In genomic region chr11:76763053-76763740, GRCm38 (mm10) we compare ENCODE assay signal across 7 mouse cellular contexts. TPM values are rescaled to one million over a fixed set of nuclear protein-coding genes. Genes with fewer than 3 reads are reported as not detected.
DNase-seq lines count a peak whose midpoint lies in the region; ATAC-seq lines count a peak whose summit lies in the region.

Gosr1 (minus strand) TSS chr11:76763579.

- WGBS in intestine, embryonic 16.5 days, result under 1% methylated on average over 28 of the region's 28 CpGs
- WGBS in midbrain, embryonic 11.5 days, result under 1% methylated on average over 28 of the region's 28 CpGs

- peak within 1 kb of the TSS; percentile 77 for H3K4me2 ChIP-seq in intestine, embryonic 16.5 days (ENCODE audit: low read depth, low read length)
- peak within 1 kb of the TSS; percentile 68 for H3K4me2 ChIP-seq in midbrain, embryonic 11.5 days

- no peaks in the 10 kb centered on the region for H3K9me3 ChIP-seq in intestine, embryonic 16.5 days (ENCODE audit: control insufficient read depth, low read length)
- H3K9me3 ChIP-seq in midbrain, embryonic 11.5 days (ENCODE audit: control insufficient read depth, low read length), result no peaks in the 10 kb centered on the region

- H3K4me1 ChIP-seq in intestine, embryonic 16.5 days (ENCODE audit: control insufficient read depth, insufficient read depth, low read length), result no peaks in the 10 kb centered on the region; the same call in 1 of the 2 replicates
- H3K4me1 ChIP-seq in midbrain, embryonic 11.5 days (ENCODE audit: control insufficient read depth, insufficient read depth, low read length), result peaks cover 2% of the 10 kb centered on the region; the same call in 1 of the 2 replicates

- ATAC-seq in intestine, embryonic 16.5 days, result peak; percentile 98
- peak; percentile 94 for ATAC-seq in midbrain, embryonic 11.5 days (ENCODE audit: low FRiP score)

- H3K9ac ChIP-seq in intestine, embryonic 16.5 days (ENCODE audit: low read depth, low read length), result peak within 1 kb of the TSS; percentile 99
- peak within 1 kb of the TSS; percentile 91 for H3K9ac ChIP-seq in midbrain, embryonic 11.5 days (ENCODE audit: low read length)

- intact Hi-C loops in left cerebral cortex, postnatal 36 days (cut with DNase I), result loop anchor here (1.0 kb wide), 2 partner anchors 86 to 108 kb away; no protein-coding TSS in a partner anchor

- 0 out of 2 replicates have a peak, but pooled peaks cover 4% of the 10 kb centered on the region for H3K27me3 ChIP-seq in intestine, embryonic 16.5 days (replicated peaks; ENCODE audit: control insufficient read depth, insufficient read depth, low read length)
- H3K27me3 ChIP-seq in midbrain, embryonic 11.5 days (ENCODE audit: control insufficient read depth, insufficient read depth, low read length), result no peaks in the 10 kb centered on the region

- peak within 1 kb of the TSS; percentile 93 for H3K4me3 ChIP-seq in intestine, embryonic 16.5 days (ENCODE audit: low read length)
- H3K4me3 ChIP-seq in midbrain, embryonic 11.5 days (ENCODE audit: low read depth, low read length), result peak within 1 kb of the TSS; percentile 73

- H3K27ac ChIP-seq in intestine, embryonic 16.5 days (ENCODE audit: low read length), result peak within 1 kb of the TSS; percentile 85
- H3K27ac ChIP-seq in midbrain, embryonic 11.5 days (ENCODE audit: low read depth, low read length), result 0 out of 2 replicates have a peak within 1 kb of the TSS, but pooled peaks have one; percentile 4

- peak; percentile 90 for DNase-seq in adrenal gland, adult 8-10 months
- DNase-seq in embryo, embryonic 9.5 days (ENCODE audit: extremely low spot score), result peak; percentile 92
- DNase-seq in gastrocnemius, postnatal 4 days (ENCODE audit: low spot score in 2 of 2), result peak; percentile 67 to 88
- DNase-seq in left cerebral cortex, postnatal 36 days (ENCODE audit: low spot score in 2 of 2), result peak; percentile 89 to 92
- DNase-seq in midbrain, embryonic 11.5 days (ENCODE audit: low spot score, missing footprints), result peak; percentile 99
- peak; percentile 95 for DNase-seq in skeletal muscle tissue, adult 2 months (ENCODE audit: low read depth, low spot score)

- peaks cover 7% of the 10 kb centered on the region for H3K36me3 ChIP-seq in intestine, embryonic 16.5 days (ENCODE audit: control insufficient read depth, insufficient read depth, low read length)
- peaks cover 11% of the 10 kb centered on the region for H3K36me3 ChIP-seq in midbrain, embryonic 11.5 days (ENCODE audit: control insufficient read depth, insufficient read depth, low read length)

RNA-seq across cellular contexts. Expression of gene Gosr1, which starts in this region (rescaled TPM):
- total RNA-seq in adrenal gland, adult 8-10 months (2022), result 10 to 100 TPM; 57.9 to 78.0 (median 74.5) TPM
- 10 to 100 TPM; 26.4 to 33.2 TPM for total RNA-seq in gastrocnemius, postnatal 4 days (2021)
- 28.5 and 30.3 TPM in 2 replicates for polyA plus RNA-seq in intestine, embryonic 16.5 days (2015; fragmentation: Nextera tagmentation; extraction: Ambion mirVana)
- total RNA-seq in left cerebral cortex, postnatal 36 days (2021), result 10 to 100 TPM; 46.7 to 54.8 TPM
- polyA plus RNA-seq in midbrain, embryonic 11.5 days (2014; fragmentation: Nextera tagmentation; extraction: Ambion mirVana), result 29.1 and 29.3 TPM in 2 replicates

Comparison
In these comparisons a context has a peak if more than half of its experiments do, and no peak if none do; other contexts are left out.
1. Peak in every context shown above with its lines: DNase-seq, ATAC-seq, H3K4me3 ChIP-seq and H3K27ac ChIP-seq.